Mouse (Mus musculus): ENCODE data around the gene Slc35b2. TPM values are rescaled to one million over a fixed set of nuclear protein-coding genes. Genes with fewer than 3 reads are reported as not detected.

The Slc35b2 gene
- total RNA-seq, 2 experiments from 2014 or later = 23.7 to 24.3 TPM

GRCm38 (mm10) chr17:45616679-45617078, 53.0 kb downstream of the Slc35b2 start:
- DNase-seq (ENCODE audit: low spot score) = no peak

More at GRCm38 (mm10) chr17:45616679-45617078, 53.0 kb downstream of the Slc35b2 start:
- intact Hi-C loops (cut with DNase I) = no loop called here

Other genes with a start within 250 kb of the Slc35b2 start
- 10 to 100 TPM; 36.7 to 42.8 TPM for gene Cdc5l, start 130.1 kb upstream of the Slc35b2 start, total RNA-seq (2021)
- gene Spats1, start 88.5 kb upstream of the Slc35b2 start, total RNA-seq (2021) = under 1 TPM; 0.45 to 0.49 TPM
- gene Aars2, start 57.0 kb upstream of the Slc35b2 start, total RNA-seq (2021) = 10 to 100 TPM; 20.1 to 20.2 TPM
- not detected for gene Tcte1, start 40.4 kb upstream of the Slc35b2 start, total RNA-seq (2021)
- under 1 TPM in 1 of 2 experiments, not detected in 1; 0.05 TPM for gene Tmem151b, start 14.2 kb upstream of the Slc35b2 start, total RNA-seq (2021)
- gene Nfkbie, start 8.2 kb upstream of the Slc35b2 start, total RNA-seq (2021) = 1 to 10 TPM; 1.3 to 1.4 TPM
- gene Hsp90ab1, start 9.4 kb downstream of the Slc35b2 start, total RNA-seq (2021) = 1,000 to 10,000 TPM; 1,042 to 1,257 TPM
- 10 to 100 TPM; 77.9 to 78.4 TPM for gene Slc29a1, start 35.7 kb downstream of the Slc35b2 start, total RNA-seq (2021)
- gene Mymx, start 38.2 kb downstream of the Slc35b2 start, total RNA-seq (2021) = not detected
- not detected for gene Capn11, start 95.5 kb downstream of the Slc35b2 start, total RNA-seq (2021)
- 100 to 1,000 TPM; 132 to 139 TPM for gene Mrpl14, start 122.4 kb downstream of the Slc35b2 start, total RNA-seq (2021)
- gene Tmem63b, start 123.0 kb downstream of the Slc35b2 start, total RNA-seq (2021) = 10 to 100 TPM; 83.5 to 86.1 TPM
- under 1 TPM; 0.55 to 0.75 TPM for gene 1600014C23Rik, start 170.0 kb downstream of the Slc35b2 start, total RNA-seq (2021)